Mouse (Mus musculus) adrenal gland, postnatal 4 days (tissue): ENCODE results near the gene Ankrd11. TPM values are rescaled to one million over a fixed set of nuclear protein-coding genes. Genes with fewer than 3 reads are reported as not detected.
"Not testable (repeated sequence)": the region's sequence is repeated elsewhere in the genome, so short reads cannot be mapped to it uniquely, and the experiment has no call there.

Experiments used
- DNase-seq, 2 experiments: peaks; one replicate each; pipeline ENCODE4 v3.0.0; 2021 to 2022; ENCODE audit warnings: low spot score in 2 of 2, mixed read lengths in 2 of 2
- total RNA-seq, 2 experiments: library from RNA; stranded (reverse); gene quantifications; 2 replicates each; pipeline ENCODE4 v1.2.3; 2021

The Ankrd11 gene
- total RNA-seq, 2 experiments from 2014 or later, result 132 TPM

- peak; percentile 19 to 21 for DNase-seq
Observed at GRCm38 (mm10) chr8:123041008-123041773, 886 bp downstream of the Ankrd11 start.

GRCm38 (mm10) chr8:123040110-123040650 is 1.9 kb downstream of the Ankrd11 start:
- no peak for DNase-seq

GRCm38 (mm10) chr8:123039376-123040109 is 2.5 kb downstream of the Ankrd11 start:
- DNase-seq, result no peak

- DNase-seq, result no peak
Observed at GRCm38 (mm10) chr8:123038351-123038750, 3.7 kb downstream of the Ankrd11 start.

GRCm38 (mm10) chr8:123037487-123037886 is 4.6 kb downstream of the Ankrd11 start:
- no peak for DNase-seq

GRCm38 (mm10) chr8:123036956-123037355 is 5.1 kb downstream of the Ankrd11 start:
- DNase-seq, result no peak

- DNase-seq, result no peak
Observed at GRCm38 (mm10) chr8:123034171-123034570, 7.9 kb downstream of the Ankrd11 start.

GRCm38 (mm10) chr8:123033431-123033830 is 8.6 kb downstream of the Ankrd11 start:
- no peak for DNase-seq

GRCm38 (mm10) chr8:123032730-123033129 is 9.3 kb downstream of the Ankrd11 start:
- no peak for DNase-seq

GRCm38 (mm10) chr8:123031321-123031978 is 10.6 kb downstream of the Ankrd11 start:
- no peak for DNase-seq

- not testable (repeated sequence) for DNase-seq
Observed at GRCm38 (mm10) chr8:123030091-123030490, 12.0 kb downstream of the Ankrd11 start.

- no peak for DNase-seq
Observed at GRCm38 (mm10) chr8:123027786-123028185, 14.3 kb downstream of the Ankrd11 start.

GRCm38 (mm10) chr8:123025951-123026351 is 16.1 kb downstream of the Ankrd11 start:
- no peak for DNase-seq

GRCm38 (mm10) chr8:123024226-123024625 is 17.9 kb downstream of the Ankrd11 start:
- DNase-seq, result no peak

- DNase-seq, result no peak
Observed at GRCm38 (mm10) chr8:123022727-123023126, 19.4 kb downstream of the Ankrd11 start.

GRCm38 (mm10) chr8:123021259-123021658 is 20.8 kb downstream of the Ankrd11 start:
- no peak for DNase-seq

- DNase-seq, result no peak
Observed at GRCm38 (mm10) chr8:123020859-123021258, 21.2 kb downstream of the Ankrd11 start.

GRCm38 (mm10) chr8:123020084-123020483 is 22.0 kb downstream of the Ankrd11 start:
- no peak for DNase-seq

GRCm38 (mm10) chr8:123018484-123019164 is 23.5 kb downstream of the Ankrd11 start:
- DNase-seq, result no peak

GRCm38 (mm10) chr8:123017143-123017542 is 24.9 kb downstream of the Ankrd11 start:
- no peak for DNase-seq

GRCm38 (mm10) chr8:123015074-123015473 is 27.0 kb downstream of the Ankrd11 start:
- DNase-seq, result no peak
